Mouse (Mus musculus): ENCODE data around the gene Gm6502.
"Not testable (repeated sequence)": the region's sequence is repeated elsewhere in the genome, so short reads cannot be mapped to it uniquely, and the experiment has no call there.

The Gm6502 gene

GRCm38 (mm10) chr5:94314135-94314534 is at the start of gene Gm6502:
Gene Gm6502, plus strand, starts transcription at chr5:94314435.
- not testable (repeated sequence) for DNase-seq

GRCm38 (mm10) chr5:94306696-94307095 is 7.5 kb upstream of the Gm6502 start, which contains the start of gene A430089I19Rik:
Gene A430089I19Rik, minus strand, starts transcription at chr5:94306796.
- not testable (repeated sequence) for DNase-seq

GRCm38 (mm10) chr5:94339449-94339848 is 25.2 kb downstream of the Gm6502 start, which contains the start of gene AA792892:
Gene AA792892, plus strand, starts transcription at chr5:94339749.
- DNase-seq = not testable (repeated sequence)
